Mouse (Mus musculus) testis, adult 2 months (tissue): Measurements from ENCODE around the gene Hist1h2aa.

Experiments used
- CTCF ChIP-seq: fragments of 200-500 bp; IDR thresholded peaks from 2 replicates; pipeline ENCODE4 v1.5.1; 2012; ENCODE audit warnings: low read depth, mild to moderate bottlenecking, inconsistent platforms, low read length, moderate library complexity; ENCODE audit not compliant: control insufficient read depth, insufficient read depth, insufficient replicate concordance
- POLR2A ChIP-seq: fragments of 200-500 bp; IDR thresholded peaks from 2 replicates; pipeline ENCODE4 v1.6.1; 2012; ENCODE audit warnings: low read depth, mild to moderate bottlenecking, inconsistent platforms, low read length, moderate library complexity; ENCODE audit not compliant: control insufficient read depth

DNA sequence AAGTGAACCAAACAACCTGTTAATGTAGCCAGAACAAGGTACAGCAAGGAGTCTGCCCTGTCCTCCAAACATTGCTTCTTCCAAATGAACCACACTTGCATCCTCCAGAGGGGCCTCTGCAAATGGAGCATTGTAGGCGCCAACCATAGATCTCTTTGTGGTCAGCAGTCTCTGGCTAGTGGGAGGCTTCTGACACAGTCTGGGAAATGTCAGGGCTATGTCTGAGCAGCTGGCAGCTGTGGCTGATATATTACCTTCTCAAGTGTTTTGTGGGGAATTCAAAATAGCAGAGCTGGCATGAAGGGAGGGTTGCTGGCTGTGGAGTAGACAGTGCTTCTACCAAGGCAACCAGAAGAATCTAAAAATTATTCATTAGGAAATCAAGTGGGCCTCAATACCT lies 18.1 kb upstream of the Hist1h2aa start:
- TF ChIP-seq POLR2A, result no peak
- no peak for TF ChIP-seq CTCF
